In the genomic region with DNA sequence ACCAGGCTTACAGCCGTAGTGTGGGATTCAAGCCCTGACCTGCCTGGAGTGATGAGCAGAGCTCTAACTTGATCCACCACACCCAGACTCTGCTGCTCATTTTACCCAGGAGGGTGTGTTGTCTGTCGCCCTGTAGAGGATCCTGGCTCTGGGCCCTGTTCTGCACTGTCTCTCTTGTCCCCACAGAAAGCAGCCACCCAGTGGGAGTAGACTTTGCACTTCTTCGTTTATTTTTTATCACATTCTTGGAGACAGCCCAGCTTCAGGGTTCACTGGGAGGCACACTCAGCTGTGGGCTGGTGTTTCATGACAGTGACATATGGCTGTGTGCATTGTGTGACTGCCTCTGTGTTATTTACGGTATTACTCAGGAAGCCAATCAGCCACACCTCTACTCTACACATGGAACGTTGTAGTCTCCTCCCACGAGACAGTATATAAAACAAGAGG, we compare ENCODE assay signal across 10 mouse cellular contexts. TPM values are rescaled to one million over a fixed set of nuclear protein-coding genes. Genes with fewer than 3 reads are reported as not detected.
DNase-seq lines count a peak whose midpoint lies in the region; ATAC-seq lines count a peak whose summit lies in the region.
"Had no signal": no experiment of that assay in that cellular context is flagged by ENCODE, and none has a peak within 500 bp of the region (broad histone marks: within the 10 kb centered on the region; RNA-seq: fewer than 3 reads in every experiment).

No protein-coding gene starts in this region.

- H3K9ac ChIP-seq in hindbrain, embryonic 15.5 days = no peak overlapping the region
- no peak overlapping the region for H3K9ac ChIP-seq in hindbrain, embryonic 13.5 days
- H3K9ac ChIP-seq in embryonic facial prominence, embryonic 15.5 days = no peak overlapping the region
- no peak overlapping the region for H3K9ac ChIP-seq in lung, embryonic 15.5 days
- no peak overlapping the region for H3K9ac ChIP-seq in forebrain, embryonic 12.5 days
- H3K9ac ChIP-seq in forebrain, embryonic 16.5 days (replicated peaks; ENCODE audit: low read depth, low read length) = no peak overlapping the region

- H3K27ac ChIP-seq in hindbrain, embryonic 15.5 days (replicated peaks) = no peak overlapping the region
- no peak overlapping the region for H3K27ac ChIP-seq in hindbrain, embryonic 13.5 days
- H3K27ac ChIP-seq in embryonic facial prominence, embryonic 15.5 days (replicated peaks) = peak overlapping the region; percentile 84
- peak overlapping the region; percentile 62; the same call in 1 of the 2 replicates for H3K27ac ChIP-seq in lung, embryonic 15.5 days
- no peak overlapping the region for H3K27ac ChIP-seq in forebrain, embryonic 12.5 days
- no peak overlapping the region for H3K27ac ChIP-seq in forebrain, embryonic 16.5 days (ENCODE audit: low read length)

- H3K4me2 ChIP-seq in hindbrain, embryonic 15.5 days = no peak overlapping the region
- H3K4me2 ChIP-seq in hindbrain, embryonic 13.5 days = no peak overlapping the region
- peak overlapping the region; percentile 39 for H3K4me2 ChIP-seq in embryonic facial prominence, embryonic 15.5 days (replicated peaks)
- peak overlapping the region; percentile 21 for H3K4me2 ChIP-seq in lung, embryonic 15.5 days
- H3K4me2 ChIP-seq in forebrain, embryonic 12.5 days = no peak overlapping the region
- H3K4me2 ChIP-seq in forebrain, embryonic 16.5 days (ENCODE audit: low read length) = no peak overlapping the region

- peak; percentile 19; the same call in 1 of the 2 replicates for ATAC-seq in hindbrain, embryonic 15.5 days (ENCODE audit: low FRiP score, low read depth)
- ATAC-seq in hindbrain, embryonic 13.5 days (ENCODE audit: low FRiP score) = no peak
- ATAC-seq in embryonic facial prominence, embryonic 15.5 days (ENCODE audit: insufficient number of reproducible peaks, low FRiP score, low TSS enrichment, low read depth) = peak; percentile 66
- ATAC-seq in lung, embryonic 15.5 days (ENCODE audit: borderline replicate concordance, extremely low read depth, low FRiP score, low TSS enrichment) = peak; percentile 77
- no peak for ATAC-seq in forebrain, embryonic 12.5 days (ENCODE audit: low FRiP score)
- no peak for ATAC-seq in forebrain, embryonic 16.5 days

- H3K4me1 ChIP-seq in hindbrain, embryonic 15.5 days (replicated peaks) = peaks cover 21% of the 10 kb centered on the region
- peaks cover 24% of the 10 kb centered on the region for H3K4me1 ChIP-seq in hindbrain, embryonic 13.5 days (replicated peaks)
- peaks cover 30% of the 10 kb centered on the region for H3K4me1 ChIP-seq in embryonic facial prominence, embryonic 15.5 days
- peaks cover 19% of the 10 kb centered on the region for H3K4me1 ChIP-seq in lung, embryonic 15.5 days
- peaks cover 12% of the 10 kb centered on the region for H3K4me1 ChIP-seq in forebrain, embryonic 12.5 days
- H3K4me1 ChIP-seq in forebrain, embryonic 16.5 days (replicated peaks; ENCODE audit: control insufficient read depth, insufficient read depth, low read length) = no peaks in the 10 kb centered on the region

- H3K4me3 ChIP-seq in hindbrain, embryonic 15.5 days = no peak overlapping the region
- no peak overlapping the region for H3K4me3 ChIP-seq in hindbrain, embryonic 13.5 days
- no peak overlapping the region for H3K4me3 ChIP-seq in embryonic facial prominence, embryonic 15.5 days (replicated peaks)
- H3K4me3 ChIP-seq in lung, embryonic 15.5 days = no peak overlapping the region
- H3K4me3 ChIP-seq in forebrain, embryonic 12.5 days (replicated peaks) = no peak overlapping the region
- no peak overlapping the region for H3K4me3 ChIP-seq in forebrain, embryonic 16.5 days (replicated peaks; ENCODE audit: low read length)

- H3K27me3 ChIP-seq in hindbrain, embryonic 15.5 days = no peaks in the 10 kb centered on the region
- no peaks in the 10 kb centered on the region for H3K27me3 ChIP-seq in hindbrain, embryonic 13.5 days
- H3K27me3 ChIP-seq in embryonic facial prominence, embryonic 15.5 days = no peaks in the 10 kb centered on the region
- no peaks in the 10 kb centered on the region for H3K27me3 ChIP-seq in lung, embryonic 15.5 days
- H3K27me3 ChIP-seq in forebrain, embryonic 12.5 days = no peaks in the 10 kb centered on the region
- no peaks in the 10 kb centered on the region for H3K27me3 ChIP-seq in forebrain, embryonic 16.5 days (replicated peaks; ENCODE audit: control insufficient read depth, insufficient read depth, low read length)

- no peaks in the 10 kb centered on the region for H3K9me3 ChIP-seq in hindbrain, embryonic 15.5 days
- no peaks in the 10 kb centered on the region for H3K9me3 ChIP-seq in hindbrain, embryonic 13.5 days
- no peaks in the 10 kb centered on the region for H3K9me3 ChIP-seq in embryonic facial prominence, embryonic 15.5 days (replicated peaks)
- no peaks in the 10 kb centered on the region for H3K9me3 ChIP-seq in lung, embryonic 15.5 days
- H3K9me3 ChIP-seq in forebrain, embryonic 12.5 days = no peaks in the 10 kb centered on the region
- H3K9me3 ChIP-seq in forebrain, embryonic 16.5 days (ENCODE audit: control insufficient read depth, low read length) = no peaks in the 10 kb centered on the region
- H3K9me3 ChIP-seq: G1E had no signal

- peak; percentile 71 for DNase-seq in kidney, postnatal 14 days
- DNase-seq in adrenal gland, adult 2 months = no peak

- 42% methylated on average over 6 of the region's 6 CpGs for WGBS in hindbrain, embryonic 15.5 days
- 49% methylated on average over 6 of the region's 6 CpGs for WGBS in hindbrain, embryonic 13.5 days
- 29% methylated on average over 6 of the region's 6 CpGs for WGBS in embryonic facial prominence, embryonic 15.5 days
- 16% methylated on average over 6 of the region's 6 CpGs for WGBS in lung, embryonic 15.5 days
- WGBS in forebrain, embryonic 12.5 days = 74% methylated on average over 6 of the region's 6 CpGs
- WGBS in forebrain, embryonic 16.5 days = 63% methylated on average over 6 of the region's 6 CpGs

- H3K36me3 ChIP-seq in hindbrain, embryonic 15.5 days = no peaks in the 10 kb centered on the region
- no peaks in the 10 kb centered on the region for H3K36me3 ChIP-seq in hindbrain, embryonic 13.5 days
- H3K36me3 ChIP-seq in embryonic facial prominence, embryonic 15.5 days = no peaks in the 10 kb centered on the region
- H3K36me3 ChIP-seq in lung, embryonic 15.5 days = no peaks in the 10 kb centered on the region
- H3K36me3 ChIP-seq in forebrain, embryonic 12.5 days (replicated peaks) = no peaks in the 10 kb centered on the region
- no peaks in the 10 kb centered on the region for H3K36me3 ChIP-seq in forebrain, embryonic 16.5 days (ENCODE audit: control insufficient read depth, insufficient read depth)

RNA-seq across cellular contexts. Expression of a gene that starts 23.6 kb away (rescaled TPM):
- polyA plus RNA-seq in hindbrain, embryonic 15.5 days (2015; fragmentation: Nextera tagmentation; extraction: Ambion mirVana) = 3.1 and 3.2 TPM in 2 replicates
- 1.3 and 2.3 TPM in 2 replicates for polyA plus RNA-seq in hindbrain, embryonic 13.5 days (2015; fragmentation: Nextera tagmentation; extraction: Ambion mirVana)
- 9.5 and 10.9 TPM in 2 replicates for polyA plus RNA-seq in embryonic facial prominence, embryonic 15.5 days (2015; fragmentation: Nextera tagmentation; extraction: Ambion mirVana)
- polyA plus RNA-seq in lung, embryonic 15.5 days (2015; fragmentation: Nextera tagmentation; extraction: Ambion mirVana) = 8.8 and 10.1 TPM in 2 replicates
- 10 to 100 TPM; 36.2 to 36.8 TPM for total RNA-seq in adrenal gland, adult 2 months (2021)
- 3.3 and 5.5 TPM in 2 replicates for polyA plus RNA-seq in adrenal gland, adult 2 months (2012; rRNA removed)
- 1.4 and 1.8 TPM in 2 replicates for polyA plus RNA-seq in forebrain, embryonic 12.5 days (2016; fragmentation: Nextera tagmentation; extraction: Ambion mirVana)
- polyA plus RNA-seq in forebrain, embryonic 16.5 days (2015; fragmentation: Nextera tagmentation; extraction: Ambion mirVana) = 1.2 and 1.9 TPM in 2 replicates

RNA-seq across cellular contexts. Expression of a gene that starts 28.1 kb away (rescaled TPM):
- 14.1 and 17.6 TPM in 2 replicates for polyA plus RNA-seq in hindbrain, embryonic 15.5 days (2015; fragmentation: Nextera tagmentation; extraction: Ambion mirVana)
- polyA plus RNA-seq in hindbrain, embryonic 13.5 days (2015; fragmentation: Nextera tagmentation; extraction: Ambion mirVana) = 13.4 and 14.1 TPM in 2 replicates
- polyA plus RNA-seq in embryonic facial prominence, embryonic 15.5 days (2015; fragmentation: Nextera tagmentation; extraction: Ambion mirVana) = 12.0 and 15.0 TPM in 2 replicates
- polyA plus RNA-seq in lung, embryonic 15.5 days (2015; fragmentation: Nextera tagmentation; extraction: Ambion mirVana) = 9.5 and 12.7 TPM in 2 replicates
- total RNA-seq in adrenal gland, adult 2 months (2021) = 10 to 100 TPM; 13.3 to 14.7 TPM
- 7.2 and 9.6 TPM in 2 replicates for polyA plus RNA-seq in adrenal gland, adult 2 months (2012; rRNA removed)
- polyA plus RNA-seq in forebrain, embryonic 12.5 days (2016; fragmentation: Nextera tagmentation; extraction: Ambion mirVana) = 10.3 and 13.6 TPM in 2 replicates
- polyA plus RNA-seq in forebrain, embryonic 16.5 days (2015; fragmentation: Nextera tagmentation; extraction: Ambion mirVana) = 13.6 and 14.3 TPM in 2 replicates

RNA-seq across cellular contexts. Expression of a gene that starts 33.4 kb away (rescaled TPM):
- polyA plus RNA-seq in hindbrain, embryonic 15.5 days (2015; fragmentation: Nextera tagmentation; extraction: Ambion mirVana) = 0.12 and 0.17 TPM in 2 replicates
- polyA plus RNA-seq in hindbrain, embryonic 13.5 days (2015; fragmentation: Nextera tagmentation; extraction: Ambion mirVana) = 0.26 TPM in 1 of 2 replicates, not detected in the other
- polyA plus RNA-seq in embryonic facial prominence, embryonic 15.5 days (2015; fragmentation: Nextera tagmentation; extraction: Ambion mirVana) = not detected in 2 replicates
- polyA plus RNA-seq in lung, embryonic 15.5 days (2015; fragmentation: Nextera tagmentation; extraction: Ambion mirVana) = 0.09 TPM in 1 of 2 replicates, not detected in the other
- total RNA-seq in adrenal gland, adult 2 months (2021) = under 1 TPM in 1 of 2 experiments, not detected in 1; 0.48 TPM
- polyA plus RNA-seq in adrenal gland, adult 2 months (2012; rRNA removed) = 0.25 and 0.33 TPM in 2 replicates
- polyA plus RNA-seq in forebrain, embryonic 12.5 days (2016; fragmentation: Nextera tagmentation; extraction: Ambion mirVana) = not detected in 2 replicates
- not detected in 2 replicates for polyA plus RNA-seq in forebrain, embryonic 16.5 days (2015; fragmentation: Nextera tagmentation; extraction: Ambion mirVana)
- polyA plus RNA-seq: gonadal fat pad, adult 2 months had no signal

RNA-seq across cellular contexts. Expression of a gene that starts 34.0 kb away (rescaled TPM):
- not detected in 2 replicates for polyA plus RNA-seq in hindbrain, embryonic 15.5 days (2015; fragmentation: Nextera tagmentation; extraction: Ambion mirVana)
- not detected in 2 replicates for polyA plus RNA-seq in hindbrain, embryonic 13.5 days (2015; fragmentation: Nextera tagmentation; extraction: Ambion mirVana)
- polyA plus RNA-seq in embryonic facial prominence, embryonic 15.5 days (2015; fragmentation: Nextera tagmentation; extraction: Ambion mirVana) = not detected in 2 replicates
- polyA plus RNA-seq in lung, embryonic 15.5 days (2015; fragmentation: Nextera tagmentation; extraction: Ambion mirVana) = not detected in 2 replicates
- total RNA-seq in adrenal gland, adult 2 months (2021) = under 1 TPM in 1 of 2 experiments, not detected in 1; 0.29 TPM
- polyA plus RNA-seq in adrenal gland, adult 2 months (2012; rRNA removed) = not detected in 2 replicates
- not detected in 2 replicates for polyA plus RNA-seq in forebrain, embryonic 12.5 days (2016; fragmentation: Nextera tagmentation; extraction: Ambion mirVana)
- polyA plus RNA-seq in forebrain, embryonic 16.5 days (2015; fragmentation: Nextera tagmentation; extraction: Ambion mirVana) = not detected in 2 replicates
- total RNA-seq: G1E had no signal
- polyA plus RNA-seq: G1E; gonadal fat pad, adult 2 months had no signal

RNA-seq across cellular contexts. Expression of a gene that starts 45.0 kb away (rescaled TPM):
- polyA plus RNA-seq in hindbrain, embryonic 15.5 days (2015; fragmentation: Nextera tagmentation; extraction: Ambion mirVana) = 96.6 and 97.1 TPM in 2 replicates
- polyA plus RNA-seq in hindbrain, embryonic 13.5 days (2015; fragmentation: Nextera tagmentation; extraction: Ambion mirVana) = 114 and 115 TPM in 2 replicates
- 102 and 105 TPM in 2 replicates for polyA plus RNA-seq in embryonic facial prominence, embryonic 15.5 days (2015; fragmentation: Nextera tagmentation; extraction: Ambion mirVana)
- polyA plus RNA-seq in lung, embryonic 15.5 days (2015; fragmentation: Nextera tagmentation; extraction: Ambion mirVana) = 98.4 and 108 TPM in 2 replicates
- 10 to 100 TPM; 53.3 to 61.1 TPM for total RNA-seq in adrenal gland, adult 2 months (2021)
- 4.7 and 6.6 TPM in 2 replicates for polyA plus RNA-seq in adrenal gland, adult 2 months (2012; rRNA removed)
- 133 and 137 TPM in 2 replicates for polyA plus RNA-seq in forebrain, embryonic 12.5 days (2016; fragmentation: Nextera tagmentation; extraction: Ambion mirVana)
- polyA plus RNA-seq in forebrain, embryonic 16.5 days (2015; fragmentation: Nextera tagmentation; extraction: Ambion mirVana) = 118 and 134 TPM in 2 replicates

Comparison
In these comparisons a context has a peak if more than half of its experiments do, and no peak if none do; other contexts are left out.
1. ATAC-seq: peak in hindbrain, embryonic 15.5 days (single experiment), embryonic facial prominence, embryonic 15.5 days (single experiment) and lung, embryonic 15.5 days (single experiment); none in hindbrain, embryonic 13.5 days (single experiment), forebrain, embryonic 12.5 days (single experiment) and forebrain, embryonic 16.5 days (single experiment).
2. H3K27ac ChIP-seq: peak in embryonic facial prominence, embryonic 15.5 days (single experiment) and lung, embryonic 15.5 days (single experiment); none in hindbrain, embryonic 15.5 days (single experiment), hindbrain, embryonic 13.5 days (single experiment), forebrain, embryonic 12.5 days (single experiment) and forebrain, embryonic 16.5 days (single experiment).
3. H3K4me2 ChIP-seq: peak in embryonic facial prominence, embryonic 15.5 days (single experiment) and lung, embryonic 15.5 days (single experiment); none in hindbrain, embryonic 15.5 days (single experiment), hindbrain, embryonic 13.5 days (single experiment), forebrain, embryonic 12.5 days (single experiment) and forebrain, embryonic 16.5 days (single experiment).